Mouse (Mus musculus) inflammation-experienced regulatory T-cells (primary cell): ENCODE measurements around the gene Ppp1r35. TPM values are rescaled to one million over a fixed set of nuclear protein-coding genes. Genes with fewer than 3 reads are reported as not detected.

Experiments used
- polyA plus RNA-seq, 2 experiments: library from polyadenylated mRNA; unstranded; fragments of 100-300 nt; shearing (Covaris generic); gene quantifications; one replicate each; pipeline ENCODE4 v1.2.1; 2017

The Ppp1r35 gene
- polyA plus RNA-seq: 100 to 1,000 TPM; 101 to 106 TPM

GRCm38 (mm10) chr5:137778635-137779034, at the start of gene Ppp1r35:
Gene Ppp1r35, plus strand, starts transcription at chr5:137778849.

GRCm38 (mm10) chr5:137741023-137741931, 37.4 kb upstream of the Ppp1r35 start, which contains the start of gene Nyap1:
Gene Nyap1, minus strand, starts transcription at chr5:137741607.

GRCm38 (mm10) chr5:137745214-137746171, 33.2 kb upstream of the Ppp1r35 start, which contains the start of gene Tsc22d4:
Gene Tsc22d4, plus strand, starts transcription at chr5:137745730.

GRCm38 (mm10) chr5:137787151-137787928, 8.7 kb downstream of the Ppp1r35 start, which contains the start of the genes Mepce and Zcwpw1:
Gene Mepce, minus strand, starts transcription at chr5:137787655.
Gene Zcwpw1, plus strand, starts transcription at chr5:137787798.

Other genes with a start within 250 kb of the Ppp1r35 start
- gene Epo, start 245.6 kb upstream of the Ppp1r35 start, polyA plus RNA-seq: under 1 TPM in 1 of 2 experiments, not detected in 1; 0.82 TPM
- 100 to 1,000 TPM; 293 to 297 TPM for gene Gnb2, start 245.3 kb upstream of the Ppp1r35 start, polyA plus RNA-seq
- gene Actl6b, start 225.3 kb upstream of the Ppp1r35 start, polyA plus RNA-seq: under 1 TPM in 1 of 2 experiments, not detected in 1; 0.76 TPM
- 1 to 10 TPM; 1.3 to 1.4 TPM for gene Tfr2, start 209.0 kb upstream of the Ppp1r35 start, polyA plus RNA-seq
- 10 to 100 TPM; 85.5 to 87.9 TPM for gene Mospd3, start 177.8 kb upstream of the Ppp1r35 start, polyA plus RNA-seq
- 1 to 10 TPM in 1 of 2 experiments, under 1 TPM in 1; 0.69 to 1.2 TPM for gene Pcolce, start 165.1 kb upstream of the Ppp1r35 start, polyA plus RNA-seq
- under 1 TPM; 0.33 to 0.52 TPM for gene Fbxo24, start 149.8 kb upstream of the Ppp1r35 start, polyA plus RNA-seq
- 100 to 1,000 TPM; 290 to 324 TPM for gene Lrch4, start 149.7 kb upstream of the Ppp1r35 start, polyA plus RNA-seq
- gene Gm20605, start 149.7 kb upstream of the Ppp1r35 start, polyA plus RNA-seq: 10 to 100 TPM; 73.7 to 90.1 TPM
- gene Sap25, start 137.5 kb upstream of the Ppp1r35 start, polyA plus RNA-seq: 100 to 1,000 TPM; 128 to 152 TPM
- gene Irs3, start 133.1 kb upstream of the Ppp1r35 start, polyA plus RNA-seq: under 1 TPM in 1 of 2 experiments, not detected in 1; 0.99 TPM
- 10 to 100 TPM; 24.5 to 38.9 TPM for gene Agfg2, start 94.1 kb upstream of the Ppp1r35 start, polyA plus RNA-seq
- gene Nyap1, start 37.2 kb upstream of the Ppp1r35 start, polyA plus RNA-seq: 1 to 10 TPM in 1 of 2 experiments, under 1 TPM in 1; 0.16 to 1.3 TPM
- gene Tsc22d4, start 33.1 kb upstream of the Ppp1r35 start, polyA plus RNA-seq: 100 to 1,000 TPM; 338 to 405 TPM
- gene Mepce, start 8.8 kb downstream of the Ppp1r35 start, polyA plus RNA-seq: 10 to 100 TPM; 34.7 to 39.4 TPM
- 10 to 100 TPM; 10.4 to 23.8 TPM for gene Zcwpw1, start 8.9 kb downstream of the Ppp1r35 start, polyA plus RNA-seq
- 1 to 10 TPM in 1 of 2 experiments, under 1 TPM in 1; 0.36 to 4.3 TPM for gene Pilra, start 57.4 kb downstream of the Ppp1r35 start, polyA plus RNA-seq
- gene Pilrb1, start 79.3 kb downstream of the Ppp1r35 start, polyA plus RNA-seq: under 1 TPM in 1 of 2 experiments, not detected in 1; 0.56 TPM
- gene Pilrb2, start 93.0 kb downstream of the Ppp1r35 start, polyA plus RNA-seq: 1 to 10 TPM in 1 of 2 experiments, not detected in 1; 6.5 TPM
- 1 to 10 TPM in 1 of 2 experiments, under 1 TPM in 1; 0.11 to 1.0 TPM for gene Cyp3a13, start 142.8 kb downstream of the Ppp1r35 start, polyA plus RNA-seq
- under 1 TPM in 1 of 2 experiments, not detected in 1; 0.04 TPM for gene Gjc3, start 184.2 kb downstream of the Ppp1r35 start, polyA plus RNA-seq
- gene Azgp1, start 202.7 kb downstream of the Ppp1r35 start, polyA plus RNA-seq: 1 to 10 TPM in 1 of 2 experiments, under 1 TPM in 1; 0.23 to 1.0 TPM
- gene Smok3a, start 242.4 kb downstream of the Ppp1r35 start, polyA plus RNA-seq: 1 to 10 TPM in 1 of 2 experiments, under 1 TPM in 1; 0.11 to 2.1 TPM
- gene Smok3b, start 242.6 kb downstream of the Ppp1r35 start, polyA plus RNA-seq: 1 to 10 TPM in 1 of 2 experiments, not detected in 1; 7.7 TPM